Mouse (Mus musculus) layer of hippocampus, adult 9-11 months (tissue): ENCODE data around the gene Dusp6.

Experiments
- DNase-seq: peaks from one replicate; pipeline ENCODE4 v3.0.0; 2022

Gene Dusp6

GRCm38 (mm10) chr10:99279067-99279880 is 16.2 kb downstream of the Dusp6 start:
- DNase-seq = no peak

DNA sequence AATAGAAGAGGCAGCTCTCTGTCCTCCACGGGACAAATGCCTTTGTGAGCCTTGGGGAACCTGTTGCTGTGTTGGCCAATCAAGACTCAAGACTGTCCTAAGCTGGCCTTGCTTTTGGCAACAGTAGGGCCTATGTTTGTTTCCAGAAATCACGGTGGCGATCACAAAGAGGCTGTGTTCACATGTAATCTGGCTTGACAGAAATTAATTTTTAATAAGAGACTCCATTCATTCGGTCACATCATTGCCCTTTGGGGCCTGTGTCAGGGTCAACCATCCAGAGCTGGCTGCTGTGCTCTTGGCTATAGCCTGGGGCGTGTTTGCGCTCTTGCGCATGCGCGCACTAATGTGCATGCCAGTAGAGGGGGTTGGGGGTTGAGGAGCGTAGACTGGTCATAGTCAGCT is 21.0 kb downstream of the Dusp6 start:
- no peak for DNase-seq

GRCm38 (mm10) chr10:99284918-99285317 is 21.9 kb downstream of the Dusp6 start:
- peak; percentile 26 for DNase-seq

- no peak for DNase-seq
These were observed 22.7 kb downstream of the Dusp6 start for GRCm38 (mm10) chr10:99285759-99286158.

GRCm38 (mm10) chr10:99286213-99286612 is 23.2 kb downstream of the Dusp6 start:
- no peak for DNase-seq

DNA sequence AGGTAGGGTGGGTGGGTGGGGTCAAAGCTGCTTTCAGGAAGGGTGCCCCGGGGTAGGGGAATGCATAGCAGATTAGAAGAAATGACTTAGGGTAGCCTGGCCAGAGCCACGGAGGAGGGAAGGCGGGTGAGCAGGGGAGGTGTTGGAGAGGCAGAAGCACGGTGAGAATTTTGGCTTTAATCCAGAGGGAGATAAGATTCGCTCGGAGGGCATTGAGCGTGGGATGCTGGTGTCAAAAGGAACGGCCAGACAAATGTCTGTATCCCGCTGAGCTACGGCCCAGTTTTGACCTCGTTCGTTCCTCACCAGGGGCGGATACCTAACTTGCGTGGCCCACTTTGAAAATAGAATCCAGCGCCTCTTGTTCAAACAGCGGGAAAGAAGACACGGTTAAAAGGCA is 23.8 kb downstream of the Dusp6 start:
- no peak for DNase-seq

DNA sequence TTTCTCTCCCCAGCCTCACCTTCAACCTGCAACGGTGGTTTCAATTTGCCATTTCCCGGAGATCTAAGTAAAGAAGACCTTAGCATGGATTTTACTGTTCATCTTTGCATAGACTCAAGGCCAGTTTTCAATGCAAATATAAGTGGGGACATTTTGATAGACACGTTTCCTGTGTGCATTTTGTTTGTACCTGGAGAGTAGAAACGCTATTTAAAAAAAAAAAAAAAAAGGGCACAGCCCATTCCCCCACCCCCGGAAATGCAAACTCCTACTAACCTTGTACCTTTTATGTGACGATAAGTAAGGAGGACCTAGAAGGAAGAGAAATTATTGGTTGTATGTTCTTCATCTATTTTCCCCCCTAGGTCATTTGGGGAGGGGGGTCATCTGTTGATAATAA is 24.2 kb downstream of the Dusp6 start:
- DNase-seq = no peak

DNA sequence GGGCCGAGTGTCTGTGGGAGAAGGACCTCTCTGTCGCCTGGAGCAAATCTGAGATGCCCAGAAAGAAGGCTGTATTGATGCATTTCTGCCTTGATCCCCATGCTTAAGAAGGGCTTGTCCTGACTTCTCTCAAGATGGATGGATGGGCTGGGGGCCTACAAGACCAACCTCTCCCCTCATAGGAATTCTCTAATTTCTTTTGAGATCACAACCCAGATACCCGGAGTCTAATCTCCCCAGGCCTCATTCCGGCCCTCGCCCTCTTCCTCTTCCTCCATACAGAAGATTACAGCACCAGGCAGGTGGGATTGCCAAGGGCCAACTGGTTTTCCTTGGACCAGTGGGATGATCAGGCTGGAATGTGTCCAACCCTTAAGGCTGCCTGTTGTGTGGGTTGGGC is 26.1 kb downstream of the Dusp6 start:
- DNase-seq = no peak

- no peak for DNase-seq
These were observed 30.1 kb downstream of the Dusp6 start for GRCm38 (mm10) chr10:99293111-99293640.

- no peak for DNase-seq
These were observed 34.7 kb downstream of the Dusp6 start for GRCm38 (mm10) chr10:99297721-99298120.

GRCm38 (mm10) chr10:99298328-99299295 is 35.6 kb downstream of the Dusp6 start:
- DNase-seq = no peak

DNA sequence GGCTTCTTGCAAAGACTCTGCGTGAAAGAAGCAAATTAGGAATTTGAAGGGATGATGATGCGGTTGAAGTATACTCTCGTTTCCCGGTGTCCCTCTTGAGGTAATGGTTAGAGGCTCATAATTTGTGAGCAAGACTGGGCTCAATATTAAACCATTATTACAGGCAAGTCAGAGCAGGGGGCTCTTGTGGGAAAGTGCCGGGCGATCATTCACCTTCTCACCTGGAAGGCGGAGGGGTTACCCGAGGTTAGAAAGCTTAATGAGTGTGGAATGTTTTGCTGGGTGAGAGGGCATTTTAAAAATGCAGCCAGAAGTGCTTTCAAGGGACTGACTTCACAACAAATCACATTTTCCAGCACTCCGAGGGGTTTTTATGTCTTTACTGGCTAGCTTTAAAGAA is 36.3 kb downstream of the Dusp6 start:
- DNase-seq = no peak

GRCm38 (mm10) chr10:99302051-99302450 is 39.0 kb downstream of the Dusp6 start:
- no peak for DNase-seq

DNA sequence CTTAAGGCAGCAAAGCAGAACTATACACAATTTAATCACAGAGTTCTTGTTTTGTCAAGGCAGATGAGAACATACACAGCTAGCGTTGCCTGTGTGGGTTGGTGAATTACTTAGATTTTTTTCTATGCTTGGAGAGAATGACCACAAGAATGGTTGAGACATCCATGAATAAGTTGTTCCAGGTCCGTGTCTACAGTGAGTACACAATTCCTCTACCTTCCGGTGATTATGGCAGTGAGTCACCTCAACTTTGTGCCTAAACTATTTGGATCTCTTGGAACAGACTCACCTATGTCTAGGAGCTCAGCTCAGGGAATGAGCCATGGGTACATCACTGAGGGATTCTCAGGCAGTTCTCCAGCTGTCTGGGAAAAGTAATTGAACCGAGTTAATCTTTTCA is 45.8 kb downstream of the Dusp6 start:
- DNase-seq = no peak

DNA sequence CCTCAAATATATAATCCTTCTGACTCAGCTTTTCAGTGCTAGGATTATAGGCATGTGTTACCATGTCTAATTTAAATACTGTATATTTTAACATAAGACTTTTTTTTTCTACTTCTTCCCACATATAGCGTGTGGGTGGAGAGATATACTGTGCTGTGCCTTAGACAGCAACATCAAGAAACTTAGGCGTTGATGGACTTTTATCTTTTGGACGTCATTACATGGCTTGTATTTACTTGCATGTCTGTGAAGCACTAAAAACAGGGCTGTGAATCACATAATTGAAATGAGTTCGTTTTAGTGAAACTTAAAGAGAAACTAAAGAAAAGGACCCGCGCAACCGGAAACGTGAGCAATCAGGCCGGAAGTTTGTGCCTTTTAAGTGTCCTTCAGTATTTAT is 46.6 kb downstream of the Dusp6 start:
- no peak for DNase-seq

GRCm38 (mm10) chr10:99310204-99310603 is 47.2 kb downstream of the Dusp6 start:
- DNase-seq = no peak

- no peak for DNase-seq
These were observed 48.9 kb downstream of the Dusp6 start for GRCm38 (mm10) chr10:99311956-99312355.

- no peak for DNase-seq
These were observed 51.3 kb downstream of the Dusp6 start for GRCm38 (mm10) chr10:99314366-99314765.

- no peak for DNase-seq
These were observed 54.0 kb downstream of the Dusp6 start for GRCm38 (mm10) chr10:99317057-99317456.
